Mouse (Mus musculus) cerebellum, adult 11-12 months (tissue): ENCODE measurements at regions not wholly inside any gene's neighbourhood (a gene's known extent, or its start where the extent isn't known, plus 50 kb on each side); places are given as distances from the start of the nearest gene placed in this dataset.
A peak's percentile ranks its signal among the peaks of the same experiment; 100 is the strongest.

Experiments
- DNase-seq: peaks from one replicate; pipeline ENCODE4 v3.0.0; 2022

- DNase-seq: no peak
Observed at GRCm38 (mm10) chr10:83897558-83897957, 174.9 kb downstream of the 1500009L16Rik start.

DNA sequence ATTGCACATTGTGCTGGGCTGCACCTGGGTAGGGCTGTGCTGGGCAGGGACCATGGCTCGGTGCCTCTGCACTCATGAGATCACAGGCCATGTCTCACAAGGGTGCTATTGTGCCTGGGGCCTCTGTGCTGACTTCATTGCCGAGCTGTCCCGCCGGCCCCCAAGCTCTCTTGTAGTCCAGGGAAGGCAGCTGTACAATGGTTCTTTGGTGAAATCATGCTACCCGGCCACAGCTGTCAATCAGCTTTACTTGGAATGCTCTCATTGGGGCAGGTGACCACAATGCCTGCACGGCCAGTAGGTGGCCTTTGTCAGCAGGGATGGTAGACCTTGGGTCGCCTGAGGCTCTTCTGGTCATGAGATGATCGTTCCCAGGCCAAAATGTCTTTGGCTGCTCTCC lies 184.1 kb downstream of the 1500009L16Rik start:
- peak; percentile 45 for DNase-seq

GRCm38 (mm10) chr10:83910649-83911370 lies 188.1 kb downstream of the 1500009L16Rik start:
- no peak for DNase-seq

GRCm38 (mm10) chr10:83914401-83915132 lies 191.9 kb downstream of the 1500009L16Rik start:
- DNase-seq: no peak

DNA sequence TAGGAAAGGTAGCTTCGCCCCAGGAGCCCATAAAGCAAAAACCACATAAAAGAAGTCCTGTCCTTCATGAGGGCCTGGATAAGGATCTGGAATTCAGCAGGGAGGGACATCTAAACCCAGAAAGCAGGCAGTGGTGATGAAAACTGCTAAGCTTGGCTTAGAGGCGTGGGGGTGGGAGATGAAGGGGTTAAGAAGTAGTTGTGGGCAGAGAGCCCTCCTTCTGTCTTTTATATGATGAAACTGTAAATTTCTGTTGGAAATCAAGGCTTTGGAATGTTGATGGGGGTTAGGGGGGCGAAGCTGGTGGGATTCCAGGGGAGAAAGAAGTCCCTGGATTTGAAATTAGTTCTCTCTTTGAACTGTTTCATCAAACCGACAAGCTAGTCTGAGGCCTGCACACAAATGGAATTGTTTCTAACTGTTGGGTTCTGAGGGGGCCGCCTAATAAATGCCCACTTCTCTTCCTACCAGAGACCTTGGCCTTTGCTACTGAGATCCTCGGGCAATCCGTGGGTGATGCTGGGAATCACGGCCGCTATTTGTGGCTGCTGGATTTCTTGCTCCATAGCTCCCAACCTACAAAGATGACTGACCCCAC lies 192.6 kb downstream of the 1500009L16Rik start:
- no peak for DNase-seq

DNA sequence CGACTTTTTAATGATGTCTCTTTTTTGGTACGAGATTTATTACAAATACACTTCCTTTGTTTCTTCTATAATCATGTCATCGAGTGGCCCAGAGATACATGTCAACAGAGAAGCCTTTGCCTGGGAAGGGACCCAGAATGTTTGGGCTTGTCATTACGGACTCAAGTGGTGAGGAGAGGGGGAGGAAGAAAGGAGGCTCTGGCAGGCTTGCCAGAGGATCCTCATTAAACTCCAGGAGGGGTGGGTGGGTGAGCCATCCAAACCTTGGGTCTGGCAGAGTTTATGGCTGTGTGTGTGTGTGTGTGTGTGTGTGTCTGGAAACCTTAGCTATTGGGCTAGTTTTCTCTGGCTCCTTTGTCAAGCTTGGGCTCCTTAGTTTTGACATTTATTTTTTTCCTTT lies 204.3 kb downstream of the 1500009L16Rik start:
- DNase-seq: no peak

GRCm38 (mm10) chr10:83927554-83927953 lies 204.9 kb downstream of the 1500009L16Rik start:
- DNase-seq: no peak

DNA sequence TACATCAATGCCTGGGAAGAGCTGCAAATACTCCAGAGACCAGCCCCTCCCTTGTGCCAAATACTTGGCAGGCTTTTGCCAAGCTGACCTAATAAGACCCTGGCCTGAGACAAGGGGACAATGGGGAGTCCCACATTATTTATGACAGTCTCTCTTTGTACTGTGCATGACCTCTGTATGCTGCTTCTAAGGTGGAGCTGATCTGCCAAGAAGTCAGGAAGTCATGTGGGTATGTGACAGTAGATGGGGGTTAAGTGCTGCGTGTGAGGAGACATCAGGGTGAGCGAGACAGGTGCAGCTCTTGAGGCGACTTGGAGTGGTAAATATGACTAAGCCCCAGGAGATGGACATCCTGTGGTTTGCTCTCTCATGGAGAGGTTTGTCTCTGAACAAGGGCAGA lies 209.1 kb downstream of the 1500009L16Rik start:
- no peak for DNase-seq

DNA sequence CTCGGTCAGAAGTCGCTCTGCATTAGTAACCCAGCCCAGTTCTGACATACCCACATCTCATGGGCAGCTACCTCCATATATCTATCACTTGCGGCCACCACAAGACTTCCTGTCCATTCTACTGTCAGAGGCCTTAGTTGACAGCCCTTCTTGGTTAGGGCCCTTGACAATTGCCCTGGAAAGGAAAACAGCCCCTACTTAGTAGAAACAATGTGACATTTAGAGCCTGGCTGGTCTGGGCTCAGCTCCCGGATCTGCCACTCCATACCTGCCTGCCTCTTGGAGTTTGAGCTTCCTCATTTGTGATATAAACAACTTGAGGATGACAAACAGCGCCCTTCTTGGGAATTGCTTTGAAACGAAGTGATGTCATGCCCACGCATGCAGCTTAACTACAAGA lies 210.5 kb downstream of the 1500009L16Rik start:
- no peak for DNase-seq

DNA sequence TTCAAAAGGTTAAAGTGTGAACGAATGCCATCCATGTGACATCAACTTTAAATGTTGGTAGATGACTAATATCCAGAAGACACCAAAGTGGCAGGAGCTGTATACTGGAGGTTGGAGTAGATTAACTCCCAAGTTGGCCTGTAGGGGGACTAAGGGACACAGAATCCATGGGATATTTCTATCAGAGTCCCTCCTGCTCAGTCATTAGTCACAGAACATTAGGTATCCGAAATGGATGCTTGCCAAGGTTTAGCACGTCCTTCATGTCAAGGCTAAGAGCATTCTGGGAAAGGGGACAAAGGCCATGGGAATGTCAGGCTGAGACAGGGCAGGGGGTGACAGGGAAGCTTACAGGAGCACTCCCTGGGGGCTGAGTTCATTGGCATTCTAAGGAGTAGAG lies 211.8 kb downstream of the 1500009L16Rik start:
- no peak for DNase-seq

GRCm38 (mm10) chr10:83937168-83937567 lies 214.5 kb downstream of the 1500009L16Rik start:
- DNase-seq: no peak

DNA sequence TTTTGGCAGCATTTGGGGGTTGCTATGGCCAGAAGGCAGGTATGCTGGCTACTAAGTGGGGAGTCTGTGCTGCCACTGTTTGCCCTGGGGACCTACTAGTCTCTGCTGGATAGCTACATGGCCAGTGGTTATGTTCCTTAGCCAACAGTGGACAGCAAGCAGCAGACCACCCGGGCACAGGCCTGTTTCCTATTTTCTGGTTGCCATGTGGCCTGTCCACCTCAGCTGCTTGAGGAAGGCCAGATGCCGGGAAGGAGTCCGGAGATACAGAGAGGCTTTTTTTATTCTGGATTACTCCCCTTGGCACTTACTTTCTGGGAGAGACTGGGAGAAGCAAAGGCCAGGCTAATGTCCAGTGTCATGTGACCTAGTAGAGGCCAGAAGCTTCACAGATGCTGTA lies 219.4 kb downstream of the 1500009L16Rik start:
- DNase-seq: no peak

DNA sequence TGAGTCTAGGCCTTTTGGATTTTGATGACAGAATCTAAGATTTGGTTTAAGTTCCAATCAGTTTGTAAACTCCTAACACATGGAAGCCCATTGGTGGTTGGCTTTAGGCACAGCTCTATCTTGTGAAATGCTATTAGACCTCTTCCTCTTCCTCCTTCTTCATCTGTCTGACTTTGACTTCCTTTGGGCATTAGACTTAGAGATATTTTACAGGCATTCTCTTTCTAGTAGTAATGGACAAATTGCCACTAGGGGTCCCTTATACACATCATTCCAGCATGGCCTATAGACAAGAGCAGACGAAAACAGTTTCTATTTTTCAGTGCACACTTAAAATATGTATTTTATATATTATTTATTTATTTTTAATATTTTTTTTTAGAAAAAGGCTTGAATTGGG lies 221.5 kb downstream of the 1500009L16Rik start:
- no peak for DNase-seq

GRCm38 (mm10) chr10:83944897-83945296 lies 222.2 kb downstream of the 1500009L16Rik start:
- no peak for DNase-seq

- DNase-seq: no peak
Observed at GRCm38 (mm10) chr10:83945503-83945902, 222.8 kb downstream of the 1500009L16Rik start.

GRCm38 (mm10) chr10:83946186-83947176 lies 223.8 kb downstream of the 1500009L16Rik start:
- DNase-seq: no peak

DNA sequence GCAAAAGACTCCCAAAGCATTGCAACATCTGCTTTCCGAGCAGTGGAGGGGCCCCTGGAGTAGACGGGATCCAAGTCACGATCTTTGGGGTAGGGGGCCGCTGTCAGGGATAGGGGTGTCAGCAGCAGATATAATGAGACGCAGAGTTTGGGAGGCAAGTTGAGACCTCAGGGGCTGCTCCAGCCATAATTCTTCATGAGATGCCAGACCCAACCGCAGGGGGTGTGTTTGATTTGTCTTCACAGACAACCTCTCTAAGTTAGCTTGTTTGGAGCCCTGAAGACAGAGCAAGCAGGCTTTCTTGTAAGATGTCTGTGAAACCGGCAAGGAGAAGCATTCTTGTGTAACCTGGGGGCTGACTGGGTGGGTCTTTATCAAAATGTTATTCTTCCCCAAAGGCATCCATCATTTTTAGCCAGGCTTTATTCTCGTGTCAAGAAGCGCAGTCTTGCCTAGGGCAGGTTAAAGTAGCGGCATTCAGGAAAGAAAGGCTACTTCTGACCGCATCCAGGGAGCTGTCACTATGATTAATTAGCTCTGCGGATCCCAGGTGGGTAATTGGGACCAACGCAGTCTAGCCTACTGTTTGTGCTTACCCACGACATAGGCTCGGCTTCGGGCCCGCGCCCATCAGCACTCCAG lies 234.6 kb downstream of the 1500009L16Rik start:
- DNase-seq: no peak

DNA sequence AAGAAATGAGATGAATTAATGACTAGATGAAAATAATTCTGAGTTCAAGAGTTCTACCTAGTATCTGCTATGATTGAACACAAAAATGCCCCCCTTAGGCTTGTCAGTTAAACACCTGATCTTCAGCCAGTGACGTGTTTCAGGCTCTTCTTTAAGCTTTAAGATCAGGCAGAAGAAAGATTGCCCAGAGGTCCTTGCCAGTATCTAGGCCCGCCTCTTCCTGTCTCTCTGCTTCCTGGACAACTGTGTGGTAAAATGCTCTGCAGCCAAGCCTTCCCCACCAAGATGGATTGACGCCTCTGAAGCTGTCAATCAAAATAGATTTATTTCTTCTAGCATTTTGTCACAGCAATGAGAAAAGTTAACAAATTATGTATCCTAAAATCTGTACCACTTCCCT lies 235.7 kb downstream of the 1500009L16Rik start:
- no peak for DNase-seq

- no peak for DNase-seq
Observed at GRCm38 (mm10) chr10:83958826-83959225, 236.2 kb downstream of the 1500009L16Rik start.

- no peak for DNase-seq
Observed at GRCm38 (mm10) chr10:83963232-83963760, 240.6 kb downstream of the 1500009L16Rik start.

DNA sequence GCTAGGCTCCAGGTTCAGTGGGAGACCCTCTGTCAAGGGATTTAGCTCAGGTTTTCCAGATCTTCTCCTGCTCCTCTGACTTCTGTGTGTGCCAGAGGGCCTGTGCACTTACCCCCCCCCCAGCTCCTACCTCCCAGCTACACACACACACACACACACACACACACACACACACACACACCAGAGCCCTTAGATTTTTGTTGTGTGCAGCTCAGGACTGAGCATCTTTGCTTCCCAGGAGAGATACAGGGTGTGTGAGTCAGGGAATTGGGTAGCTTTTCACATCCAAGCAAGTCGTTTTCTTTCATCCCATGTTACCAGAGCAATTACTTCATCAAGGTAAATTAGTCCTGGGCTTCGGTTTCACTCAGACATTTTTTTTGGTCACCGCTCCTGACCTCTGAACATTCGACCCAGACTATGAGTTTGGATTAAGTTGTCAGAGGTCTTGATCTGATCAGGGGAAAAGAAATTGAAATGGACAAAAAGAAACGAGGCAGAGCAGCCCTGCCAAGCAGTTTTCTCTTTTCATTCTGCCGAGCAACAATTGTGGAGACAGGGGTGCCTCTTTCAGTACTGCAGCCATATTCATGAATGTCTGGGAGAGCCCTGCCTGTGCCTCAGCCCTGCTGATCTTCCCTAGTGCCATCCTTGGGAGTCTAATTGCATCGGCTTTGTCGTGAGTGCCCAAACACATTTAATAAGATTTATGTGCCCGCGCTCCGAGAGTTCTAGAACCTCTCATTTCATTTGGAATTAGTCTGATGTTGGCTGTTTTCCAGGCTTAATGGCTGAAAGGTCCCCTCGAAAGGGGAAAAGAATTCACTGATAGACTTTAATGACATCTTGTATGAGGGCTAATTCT lies 241.3 kb downstream of the 1500009L16Rik start:
- DNase-seq: no peak
